Mouse (Mus musculus): Measurements from ENCODE around the gene Srrd. TPM values are rescaled to one million over a fixed set of nuclear protein-coding genes. Genes with fewer than 3 reads are reported as not detected.

Srrd gene
- polyA plus RNA-seq (2012; ENCODE audit: insufficient read depth, insufficient read length, low replicate concordance, missing spikeins), result not detected in 2 replicates

DNA sequence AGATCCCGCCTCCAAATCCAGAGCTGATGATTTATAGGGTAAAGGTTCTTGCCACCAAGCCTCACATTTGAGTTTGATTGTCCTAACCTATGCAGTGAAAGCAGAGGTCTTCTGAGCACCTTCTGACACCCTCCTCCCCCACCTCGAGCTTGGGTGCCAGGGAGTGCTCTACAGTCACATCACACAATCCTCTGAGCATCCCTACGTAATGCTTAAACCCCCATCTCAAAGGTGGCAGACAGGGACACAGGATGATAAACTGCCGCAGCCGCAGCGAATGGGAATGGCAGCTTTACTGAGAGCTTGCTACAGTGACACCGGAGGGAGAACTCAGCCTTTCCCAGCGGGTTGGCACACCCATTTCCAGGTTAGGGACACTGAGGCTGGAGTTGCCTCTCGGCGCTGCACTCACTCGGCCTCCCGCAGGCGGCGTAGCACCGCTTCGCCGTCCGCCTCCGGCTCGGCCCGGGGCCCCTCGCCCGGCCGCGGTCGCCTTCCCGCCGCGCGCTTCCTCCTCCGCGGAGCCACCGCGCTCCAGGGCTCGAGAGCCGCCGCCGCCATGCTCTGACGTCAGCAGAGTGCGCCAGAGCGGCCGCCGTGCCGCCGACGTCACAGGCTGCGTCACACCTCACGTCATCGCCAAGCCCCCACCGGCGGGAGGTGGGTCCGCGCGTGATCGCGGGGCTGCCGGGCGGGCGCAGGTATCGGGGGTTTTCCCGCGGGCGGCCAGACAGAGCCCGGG, at the start of gene Srrd, which contains the start of gene Hps4:
Gene Srrd, minus strand, starts transcription at position 578 of the 742 bp plus-strand sequence.
Gene Hps4, plus strand, starts transcription at position 621 of the 742 bp plus-strand sequence.
- Histone ChIP-seq H3K4me3 (ENCODE audit: insufficient read depth, low read depth, low read length) (peak within 1 kb of the TSS; percentile 72), H3K4me1 (ENCODE audit: control insufficient read depth, insufficient read depth, low read length) (peaks cover 17% of the 10 kb centered on the region), H3K27ac (ENCODE audit: insufficient read depth, low read depth, low read length) (no peak within 1 kb of the TSS; the same call in none of the 2 replicates)
- TF ChIP-seq CTCF (IDR thresholded peaks at IDR 0.05; ENCODE audit: insufficient read depth, low read depth, low read length) (no peak), POLR2A (IDR thresholded peaks at IDR 0.05; ENCODE audit: insufficient read depth, low read depth, low read length) (peak; percentile 87)
- 2% methylated on average over 59 of the region's 64 CpGs for WGBS

DNA sequence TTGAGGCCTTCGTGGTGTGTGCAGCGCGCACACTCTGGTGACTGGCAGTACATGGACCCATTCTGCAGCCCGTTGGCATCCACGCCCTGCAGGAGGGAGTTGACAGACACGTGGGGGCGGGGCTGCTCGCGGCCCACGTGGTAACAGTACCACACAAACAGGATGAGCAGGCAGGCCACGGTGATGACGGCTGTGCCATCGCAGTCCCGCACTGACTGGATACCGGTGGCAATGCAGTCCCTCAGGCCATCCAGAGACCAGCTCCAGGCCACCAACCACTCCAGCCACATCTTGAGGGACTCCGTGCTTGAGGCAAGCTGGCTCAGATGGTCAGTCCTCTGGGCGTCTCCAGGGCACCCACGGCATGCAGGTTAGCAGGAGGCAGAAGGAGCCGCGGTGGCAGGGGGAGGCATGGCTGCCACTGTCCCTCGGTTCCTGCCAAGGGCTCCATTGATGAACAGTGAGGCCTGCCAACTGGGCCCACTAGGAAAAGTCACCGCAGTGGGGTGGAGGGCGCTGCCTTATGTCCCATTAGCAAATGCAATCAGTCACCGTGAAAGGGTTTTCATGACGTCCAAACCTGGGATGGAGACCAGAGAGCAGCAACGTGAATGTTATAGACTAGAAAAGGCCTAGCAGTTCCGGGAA, 49.0 kb upstream of the Srrd start:
- no peak overlapping the region for H3K4me3 ChIP-seq (ENCODE audit: insufficient read depth, low read depth, low read length)
- peaks cover 58% of the 10 kb centered on the region for H3K4me1 ChIP-seq (ENCODE audit: control insufficient read depth, insufficient read depth, low read length)
- TF ChIP-seq CTCF (IDR thresholded peaks at IDR 0.05; ENCODE audit: insufficient read depth, low read depth, low read length) (no peak), POLR2A (IDR thresholded peaks at IDR 0.05; ENCODE audit: insufficient read depth, low read depth, low read length) (no peak)
- no peak overlapping the region for H3K27ac ChIP-seq (ENCODE audit: insufficient read depth, low read depth, low read length)
- WGBS, result 52% methylated on average over 27 of the region's 27 CpGs

DNA sequence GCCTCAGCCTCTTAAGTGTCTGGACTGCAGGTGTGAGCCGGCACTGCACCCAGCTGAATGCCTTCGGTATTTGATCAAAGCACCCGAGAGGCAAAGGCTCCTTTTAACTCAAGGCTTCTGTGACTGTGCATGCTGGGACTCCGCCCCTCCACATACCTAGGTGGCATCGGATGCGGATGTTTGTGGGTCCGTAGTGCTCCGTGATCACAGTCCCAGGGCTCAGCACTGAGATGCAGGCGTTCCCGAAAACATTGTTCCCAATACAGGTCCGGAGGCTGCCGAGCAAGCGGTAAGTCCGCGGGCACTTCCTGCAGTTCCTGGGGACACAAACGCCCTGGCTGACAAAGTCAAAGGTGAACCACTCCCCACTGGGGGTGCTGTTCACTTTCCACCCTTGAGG, 48.2 kb upstream of the Srrd start:
- 71% methylated on average over 16 of the region's 16 CpGs for WGBS
- TF ChIP-seq CTCF (IDR thresholded peaks at IDR 0.05; ENCODE audit: insufficient read depth, low read depth, low read length), result no peak
- TF ChIP-seq POLR2A (IDR thresholded peaks at IDR 0.05; ENCODE audit: insufficient read depth, low read depth, low read length), result no peak
- Histone ChIP-seq H3K4me1 (ENCODE audit: control insufficient read depth, insufficient read depth, low read length) (peaks cover 54% of the 10 kb centered on the region), H3K4me3 (ENCODE audit: insufficient read depth, low read depth, low read length) (no peak overlapping the region), H3K27ac (ENCODE audit: insufficient read depth, low read depth, low read length) (no peak overlapping the region)

DNA sequence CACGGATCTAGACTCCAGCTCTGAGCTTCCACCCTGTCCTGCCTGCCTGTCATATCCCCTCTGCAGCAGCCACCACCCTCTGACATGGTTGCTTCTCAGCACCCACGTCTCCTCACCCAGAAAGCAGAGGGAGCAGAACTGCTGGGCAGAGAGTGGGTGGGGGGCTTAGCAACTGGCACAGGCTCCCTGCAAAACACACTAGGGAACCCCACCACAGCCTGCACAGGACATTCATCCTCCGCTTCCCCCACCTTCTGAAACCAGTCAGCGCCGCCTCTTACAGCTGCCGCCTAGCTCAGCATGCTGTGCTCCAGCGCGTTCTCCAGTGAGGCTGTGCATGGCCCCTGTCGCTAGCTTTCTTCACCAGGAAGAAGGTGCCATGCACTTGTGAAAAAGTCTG, 46.5 kb upstream of the Srrd start:
- TF ChIP-seq CTCF (IDR thresholded peaks at IDR 0.05; ENCODE audit: insufficient read depth, low read depth, low read length) (no peak), POLR2A (IDR thresholded peaks at IDR 0.05; ENCODE audit: insufficient read depth, low read depth, low read length) (no peak)
- peak overlapping the region; percentile 1; the same call in 1 of the 2 replicates for H3K4me3 ChIP-seq (ENCODE audit: insufficient read depth, low read depth, low read length)
- peaks cover 44% of the 10 kb centered on the region for H3K4me1 ChIP-seq (ENCODE audit: control insufficient read depth, insufficient read depth, low read length)
- no peak overlapping the region for H3K27ac ChIP-seq (ENCODE audit: insufficient read depth, low read depth, low read length)
- 27% methylated on average over 9 of the region's 9 CpGs for WGBS

DNA sequence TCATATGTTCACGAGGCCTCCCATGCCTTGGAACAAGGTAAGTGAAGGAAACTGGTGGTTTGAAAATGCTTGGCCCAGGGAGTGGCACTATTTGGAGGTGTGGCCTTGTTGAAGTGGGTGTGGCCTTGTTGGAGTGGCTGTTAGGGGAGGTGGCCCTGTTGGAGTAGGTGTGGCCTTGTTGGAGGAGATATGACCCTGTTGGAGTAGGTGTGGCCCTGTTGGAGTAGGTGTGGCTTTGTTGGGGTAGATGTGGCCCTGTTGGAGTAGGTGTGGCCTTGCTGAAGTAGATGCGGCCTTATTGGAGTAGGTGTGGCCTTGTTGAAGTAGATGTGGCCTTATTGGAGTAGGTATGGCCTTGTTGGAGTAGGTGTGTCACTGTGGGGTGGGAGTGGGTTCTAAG, 43.1 kb upstream of the Srrd start:
- 82% methylated on average over 2 of the region's 2 CpGs for WGBS

DNA sequence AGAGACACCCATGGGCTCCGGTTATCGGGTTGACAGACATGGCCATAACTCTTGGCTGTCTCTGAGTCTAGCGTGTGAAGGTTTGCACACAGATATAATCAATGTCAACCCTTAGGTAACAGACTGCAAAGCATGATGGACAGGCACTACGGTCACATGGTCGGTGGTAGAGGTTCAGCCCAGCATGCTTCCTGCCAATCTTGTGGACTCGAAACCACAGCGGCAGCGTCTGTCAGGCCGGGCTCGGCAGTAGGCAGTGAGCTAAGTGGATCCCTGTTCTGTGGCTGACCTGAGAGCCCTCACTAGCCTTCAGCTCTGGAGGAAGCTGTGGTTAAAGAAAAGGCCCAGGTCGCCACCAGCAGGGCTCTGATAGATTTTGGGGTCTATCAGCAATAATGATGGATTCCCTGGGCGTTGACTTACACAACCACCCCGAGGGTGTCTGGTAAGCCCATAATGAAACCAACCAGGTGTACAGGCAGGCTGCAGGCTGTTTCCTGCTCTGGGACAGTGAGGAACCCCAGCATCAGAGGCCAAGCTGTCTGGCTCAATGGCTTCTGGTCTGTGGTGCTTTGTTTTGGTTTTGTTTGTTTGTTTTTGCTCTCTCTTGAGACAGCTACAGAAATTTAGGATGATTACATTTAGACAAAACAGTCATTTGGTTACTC, 42.1 kb upstream of the Srrd start:
- peaks cover 34% of the 10 kb centered on the region for H3K4me1 ChIP-seq (ENCODE audit: control insufficient read depth, insufficient read depth, low read length)
- H3K27ac ChIP-seq (ENCODE audit: insufficient read depth, low read depth, low read length), result no peak overlapping the region
- WGBS, result 90% methylated on average over 13 of the region's 13 CpGs
- no peak for TF ChIP-seq POLR2A (IDR thresholded peaks at IDR 0.05; ENCODE audit: insufficient read depth, low read depth, low read length)
- TF ChIP-seq CTCF (IDR thresholded peaks at IDR 0.05; ENCODE audit: insufficient read depth, low read depth, low read length), result no peak
- H3K4me3 ChIP-seq (ENCODE audit: insufficient read depth, low read depth, low read length), result no peak overlapping the region

More for the DNA sequence above, 43.1 kb upstream of the Srrd start:
- H3K4me3 ChIP-seq (ENCODE audit: insufficient read depth, low read depth, low read length), result no peak overlapping the region
- H3K4me1 ChIP-seq (ENCODE audit: control insufficient read depth, insufficient read depth, low read length), result peaks cover 39% of the 10 kb centered on the region
- H3K27ac ChIP-seq (ENCODE audit: insufficient read depth, low read depth, low read length), result no peak overlapping the region
- TF ChIP-seq POLR2A (IDR thresholded peaks at IDR 0.05; ENCODE audit: insufficient read depth, low read depth, low read length) (no peak), CTCF (IDR thresholded peaks at IDR 0.05; ENCODE audit: insufficient read depth, low read depth, low read length) (no peak)

DNA sequence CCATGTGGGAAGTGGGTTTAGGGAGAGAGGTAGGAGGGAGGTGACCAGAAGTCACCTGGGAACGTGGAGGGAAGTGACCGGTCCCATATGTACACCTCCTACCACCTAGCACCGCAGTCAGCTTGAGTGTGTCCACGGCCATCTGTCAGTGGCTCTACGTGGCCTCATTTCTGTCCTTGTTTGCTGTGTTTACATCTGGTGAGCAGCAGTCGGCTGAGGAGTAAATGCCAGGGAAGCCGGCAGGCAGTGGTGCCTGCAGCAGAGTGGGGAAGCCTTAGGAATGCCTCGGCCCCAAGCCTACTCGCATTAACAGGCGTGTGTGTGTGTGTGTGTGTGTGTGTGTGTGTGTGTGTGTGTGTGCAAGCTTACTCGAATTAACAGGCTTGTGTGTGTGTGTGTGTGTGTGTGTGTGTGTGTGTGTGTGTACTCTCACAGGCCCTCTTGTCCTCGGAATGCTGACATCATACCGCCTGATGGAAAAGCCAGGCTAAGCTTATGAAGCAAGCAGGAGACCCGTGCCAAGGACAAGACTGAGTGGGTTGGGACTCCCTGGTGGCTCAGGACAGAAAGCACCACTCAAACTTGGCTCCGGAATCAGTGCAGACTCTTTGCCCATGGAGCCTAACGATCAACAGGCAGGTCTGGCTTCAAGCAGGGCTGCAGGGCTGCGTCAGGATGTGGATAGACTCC, 39.9 kb upstream of the Srrd start:
- TF ChIP-seq POLR2A (IDR thresholded peaks at IDR 0.05; ENCODE audit: insufficient read depth, low read depth, low read length) (no peak), CTCF (IDR thresholded peaks at IDR 0.05; ENCODE audit: insufficient read depth, low read depth, low read length) (no peak)
- Histone ChIP-seq H3K4me3 (ENCODE audit: insufficient read depth, low read depth, low read length) (no peak overlapping the region), H3K4me1 (ENCODE audit: control insufficient read depth, insufficient read depth, low read length) (peaks cover 30% of the 10 kb centered on the region), H3K27ac (ENCODE audit: insufficient read depth, low read depth, low read length) (no peak overlapping the region)
- 26% methylated on average over 17 of the region's 17 CpGs for WGBS

DNA sequence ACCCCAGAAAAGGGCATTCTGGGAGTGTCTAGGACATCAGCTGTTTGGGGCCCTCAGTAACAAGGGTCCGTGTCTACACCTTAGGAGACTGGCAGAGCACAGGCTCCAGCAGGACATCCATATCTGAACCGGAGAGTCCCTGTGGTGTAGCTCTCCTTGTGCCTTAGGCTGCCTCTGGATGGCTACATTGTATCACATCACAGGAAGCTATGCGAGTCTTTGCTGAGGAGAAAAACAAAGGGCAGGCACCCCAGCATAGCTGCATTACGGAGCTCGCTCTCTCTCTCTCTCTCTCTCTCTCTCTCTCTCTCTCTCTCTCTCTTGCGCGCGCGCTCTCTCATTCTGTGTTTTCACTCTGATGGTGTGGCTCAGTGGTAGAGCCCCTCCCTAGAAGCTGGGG, 39.2 kb upstream of the Srrd start:
- 39% methylated on average over 9 of the region's 9 CpGs for WGBS
- H3K4me3 ChIP-seq (ENCODE audit: insufficient read depth, low read depth, low read length), result no peak overlapping the region
- peaks cover 37% of the 10 kb centered on the region for H3K4me1 ChIP-seq (ENCODE audit: control insufficient read depth, insufficient read depth, low read length)
- H3K27ac ChIP-seq (ENCODE audit: insufficient read depth, low read depth, low read length), result no peak overlapping the region
- TF ChIP-seq CTCF (IDR thresholded peaks at IDR 0.05; ENCODE audit: insufficient read depth, low read depth, low read length) (no peak), POLR2A (IDR thresholded peaks at IDR 0.05; ENCODE audit: insufficient read depth, low read depth, low read length) (no peak)

Data from olfactory bulb, adult 2 months (tissue).